Mouse (Mus musculus): ENCODE measurements around the gene Lhx5. TPM values are rescaled to one million over a fixed set of nuclear protein-coding genes. Genes with fewer than 3 reads are reported as not detected.

Lhx5 gene
- total RNA-seq, 2 experiments from 2014 or later, result not detected

GRCm38 (mm10) chr5:120431001-120431583, 407 bp upstream of the Lhx5 start:
- no peak for DNase-seq (ENCODE audit: extremely low spot score in 1 of 2, low spot score in 1 of 2)

- no peak for DNase-seq (ENCODE audit: extremely low spot score in 1 of 2, low spot score in 1 of 2)
These were observed 1.1 kb downstream of the Lhx5 start for GRCm38 (mm10) chr5:120432486-120433015.

GRCm38 (mm10) chr5:120433135-120433760, 1.7 kb downstream of the Lhx5 start:
- DNase-seq (ENCODE audit: extremely low spot score in 1 of 2, low spot score in 1 of 2), result no peak

- no peak for DNase-seq (ENCODE audit: extremely low spot score in 1 of 2, low spot score in 1 of 2)
These were observed 2.8 kb downstream of the Lhx5 start for GRCm38 (mm10) chr5:120434231-120434735.

GRCm38 (mm10) chr5:120435006-120435681, 3.6 kb downstream of the Lhx5 start:
- no peak for DNase-seq (ENCODE audit: extremely low spot score in 1 of 2, low spot score in 1 of 2)

GRCm38 (mm10) chr5:120435731-120436501, 4.4 kb downstream of the Lhx5 start:
- DNase-seq (ENCODE audit: extremely low spot score in 1 of 2, low spot score in 1 of 2), result no peak

GRCm38 (mm10) chr5:120436885-120437495, 5.5 kb downstream of the Lhx5 start:
- no peak for DNase-seq (ENCODE audit: extremely low spot score in 1 of 2, low spot score in 1 of 2)

GRCm38 (mm10) chr5:120437539-120437938, 6.0 kb downstream of the Lhx5 start:
- no peak for DNase-seq (ENCODE audit: extremely low spot score in 1 of 2, low spot score in 1 of 2)

- no peak for DNase-seq (ENCODE audit: extremely low spot score in 1 of 2, low spot score in 1 of 2)
These were observed 6.5 kb downstream of the Lhx5 start for GRCm38 (mm10) chr5:120437986-120438385.

GRCm38 (mm10) chr5:120438469-120438868, 7.0 kb downstream of the Lhx5 start:
- DNase-seq (ENCODE audit: extremely low spot score in 1 of 2, low spot score in 1 of 2), result no peak

GRCm38 (mm10) chr5:120438991-120439710, 7.7 kb downstream of the Lhx5 start:
- no peak for DNase-seq (ENCODE audit: extremely low spot score in 1 of 2, low spot score in 1 of 2)

- DNase-seq (ENCODE audit: extremely low spot score in 1 of 2, low spot score in 1 of 2), result no peak
These were observed 8.6 kb downstream of the Lhx5 start for GRCm38 (mm10) chr5:120439887-120440670.

GRCm38 (mm10) chr5:120440733-120441132, 9.2 kb downstream of the Lhx5 start:
- peak; percentile 84 to 99 for DNase-seq (ENCODE audit: extremely low spot score in 1 of 2, low spot score in 1 of 2)

GRCm38 (mm10) chr5:120447305-120447704, 15.8 kb downstream of the Lhx5 start:
- DNase-seq (ENCODE audit: extremely low spot score in 1 of 2, low spot score in 1 of 2), result no peak

GRCm38 (mm10) chr5:120454756-120455337, 23.3 kb downstream of the Lhx5 start:
- no peak for DNase-seq (ENCODE audit: extremely low spot score in 1 of 2, low spot score in 1 of 2)

- DNase-seq (ENCODE audit: extremely low spot score in 1 of 2, low spot score in 1 of 2), result no peak
These were observed 24.8 kb downstream of the Lhx5 start for GRCm38 (mm10) chr5:120456253-120456652.

- DNase-seq (ENCODE audit: extremely low spot score in 1 of 2, low spot score in 1 of 2), result no peak
These were observed 25.5 kb downstream of the Lhx5 start for GRCm38 (mm10) chr5:120456841-120457554.

- peak; percentile 56 to 76 for DNase-seq (ENCODE audit: extremely low spot score in 1 of 2, low spot score in 1 of 2)
These were observed 26.1 kb downstream of the Lhx5 start for GRCm38 (mm10) chr5:120457628-120458027.

Measured in layer of hippocampus, postnatal 25 days (tissue).